Mouse (Mus musculus) limb, embryonic 11.5 days (tissue): ENCODE results near the gene Tmem135. TPM values are rescaled to one million over a fixed set of nuclear protein-coding genes. Genes with fewer than 3 reads are reported as not detected.

Experiments used
- ATAC-seq: fragments of 200-750 bp; cut with Nextera tagmentation; 2 replicates; pipeline ENCODE4 v1.8.0; 2017; ENCODE audit warnings: low read depth; ENCODE audit not compliant: insufficient number of reproducible peaks, low FRiP score, low TSS enrichment
- DNase-seq: peaks from one replicate; pipeline ENCODE4 v3.0.0-alpha.2; 2015; ENCODE audit warnings: low spot score
- H3K27ac ChIP-seq: fragments of 300-500 bp; sonication (generic); replicated peaks from 2 replicates; pipeline ENCODE4 v1.5.1; 2014; ENCODE audit warnings: low read depth, mild to moderate bottlenecking, low read length
- H3K27me3 ChIP-seq: fragments of 300-500 bp; sonication (generic); 2 replicates; pipeline ENCODE4 v1.6.1; 2014; ENCODE audit warnings: mild to moderate bottlenecking, low read length, mixed read lengths; ENCODE audit not compliant: control insufficient read depth, insufficient read depth
- H3K36me3 ChIP-seq: fragments of 300-500 bp; sonication (generic); 2 replicates; pipeline ENCODE4 v1.6.1; 2014; ENCODE audit warnings: mild to moderate bottlenecking, low read length, moderate library complexity, mixed read lengths; ENCODE audit not compliant: control insufficient read depth, insufficient read depth
- H3K4me1 ChIP-seq: fragments of 300-500 bp; sonication (generic); 2 replicates; pipeline ENCODE4 v1.6.1; 2014; ENCODE audit warnings: low read length, mixed read lengths; ENCODE audit not compliant: control insufficient read depth, insufficient read depth
- H3K4me2 ChIP-seq: fragments of 300-500 bp; sonication (generic); 2 replicates; pipeline ENCODE4 v1.6.1; 2014; ENCODE audit warnings: low read depth, mild to moderate bottlenecking, moderate library complexity; ENCODE audit not compliant: severe bottlenecking
- H3K4me3 ChIP-seq: fragments of 300-500 bp; sonication (generic); 2 replicates; pipeline ENCODE4 v1.5.1; 2014; ENCODE audit warnings: low read depth, low read length
- H3K9ac ChIP-seq: fragments of 300-500 bp; sonication (generic); 2 replicates; pipeline ENCODE4 v1.6.1; 2014; ENCODE audit warnings: mild to moderate bottlenecking, low read length
- H3K9me3 ChIP-seq: fragments of 300-500 bp; sonication (generic); 2 replicates; pipeline ENCODE4 v1.6.1; 2016; ENCODE audit warnings: low read length; ENCODE audit not compliant: control insufficient read depth
- WGBS: fragments of 180-500 bp; shearing (Covaris S2); extraction: QIAGEN DNeasy Blood & Tissue Kit; methylation state at CpG from one replicate; pipeline ENCODE4 v1.1.7; 2014; 5-methylcytosine and 5-hydroxymethylcytosine counted together
- polyA plus RNA-seq: library from polyadenylated mRNA; unstranded; fragments of >200 nt; fragmentation: Nextera tagmentation; extraction: Ambion mirVana; gene quantifications from 2 replicates; pipeline ENCODE4 v1.2.1, GENCODE M21; 2014

The Tmem135 gene
- polyA plus RNA-seq, 1 experiment from 2014 or later, result 18.3 TPM

DNA sequence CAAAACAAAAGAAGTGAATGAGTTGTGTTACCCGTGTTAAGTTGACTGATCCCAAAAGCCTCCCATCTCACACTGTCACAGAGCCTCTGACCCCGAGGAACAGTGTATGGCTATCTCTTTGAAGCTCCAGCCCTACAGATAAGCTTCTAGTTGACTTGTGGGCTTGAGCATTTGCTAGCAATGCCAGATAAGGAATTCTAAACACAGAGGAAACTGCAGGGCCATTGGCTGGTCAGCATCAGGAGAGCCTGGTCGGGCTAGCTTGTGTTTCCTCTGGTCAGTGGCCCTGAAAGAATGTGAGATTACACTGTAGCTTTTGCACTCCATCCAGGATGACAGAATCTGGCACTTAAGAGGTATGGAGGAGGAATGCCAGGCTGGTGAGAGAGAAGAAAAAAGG lies 36.4 kb downstream of the Tmem135 start:
- no peak overlapping the region for H3K9ac ChIP-seq
- WGBS, result 9% methylated on average over 3 of the region's 3 CpGs
- no peaks in the 10 kb centered on the region for H3K4me1 ChIP-seq
- H3K9me3 ChIP-seq, result no peaks in the 10 kb centered on the region
- no peak overlapping the region for H3K4me3 ChIP-seq
- H3K36me3 ChIP-seq, result no peaks in the 10 kb centered on the region
- no peak overlapping the region for H3K27ac ChIP-seq
- DNase-seq (no peak), ATAC-seq (no peak)
- H3K4me2 ChIP-seq, result no peak overlapping the region
- no peaks in the 10 kb centered on the region for H3K27me3 ChIP-seq

DNA sequence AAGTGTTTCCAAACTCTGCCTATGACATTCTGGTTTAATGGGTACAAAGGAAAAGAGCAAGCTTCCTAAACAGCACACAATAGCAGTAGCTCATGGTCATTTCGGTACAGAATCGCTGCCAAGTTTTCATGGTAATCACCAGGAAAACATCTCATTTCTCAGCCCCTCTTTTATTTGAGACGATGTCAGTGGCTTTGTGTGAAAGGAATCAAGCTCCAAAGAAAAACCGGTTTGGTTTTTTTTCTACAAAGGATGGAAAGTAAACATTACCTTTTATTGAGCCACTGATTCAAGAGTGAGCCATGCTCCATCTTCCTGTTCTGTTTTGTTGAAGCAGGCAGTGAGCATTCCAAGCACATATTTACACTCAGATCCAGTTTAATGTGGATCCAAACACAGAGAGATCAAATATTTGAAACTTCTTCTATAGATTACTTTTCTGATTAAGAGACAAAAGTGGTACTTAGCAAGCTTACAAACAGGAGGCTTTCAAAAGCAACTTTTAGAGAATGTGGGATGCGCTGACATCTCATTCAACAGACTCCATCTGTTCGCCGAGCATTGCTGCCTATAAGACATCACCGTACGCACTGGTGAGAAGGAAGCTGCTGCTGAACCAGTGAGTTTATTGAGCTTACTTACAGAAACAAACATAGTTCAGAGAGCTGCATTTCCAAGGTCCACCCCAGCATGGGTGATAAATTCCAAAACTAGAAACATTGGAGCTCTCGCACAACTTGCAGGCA lies 38.7 kb downstream of the Tmem135 start:
- no peak for DNase-seq
- WGBS, result 93% methylated on average over 10 of the region's 10 CpGs

DNA sequence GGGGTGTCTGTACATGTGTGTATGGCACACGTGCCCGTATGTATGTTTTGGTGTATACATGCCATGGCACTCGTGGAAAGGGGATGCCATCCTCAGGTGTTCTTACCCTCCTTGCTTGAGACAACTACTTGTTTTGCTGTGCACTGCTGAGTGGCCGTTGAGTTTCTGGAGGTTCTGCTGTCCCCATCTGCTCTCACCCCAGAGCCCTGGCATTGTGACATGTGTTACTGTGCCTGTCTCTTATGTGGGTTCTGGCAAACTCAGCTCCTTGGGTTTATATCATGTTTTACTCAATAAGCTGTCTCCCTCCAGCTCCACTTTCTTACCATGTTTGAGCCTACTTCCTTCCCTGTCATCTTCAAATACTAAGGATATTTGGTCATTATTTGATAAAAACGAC lies 40.0 kb downstream of the Tmem135 start:
- ATAC-seq (no peak), DNase-seq (no peak)
- H3K4me3 ChIP-seq, result no peak overlapping the region
- H3K27me3 ChIP-seq, result no peaks in the 10 kb centered on the region
- no peak overlapping the region for H3K9ac ChIP-seq
- H3K4me2 ChIP-seq, result no peak overlapping the region
- H3K4me1 ChIP-seq, result no peaks in the 10 kb centered on the region
- H3K27ac ChIP-seq, result no peak overlapping the region
- H3K36me3 ChIP-seq, result no peaks in the 10 kb centered on the region
- H3K9me3 ChIP-seq, result no peaks in the 10 kb centered on the region
- WGBS, result 91% methylated on average over 5 of the region's 5 CpGs

More for the DNA sequence above, 38.7 kb downstream of the Tmem135 start:
- Histone ChIP-seq H3K27me3 (no peaks in the 10 kb centered on the region), H3K36me3 (no peaks in the 10 kb centered on the region), H3K4me2 (no peak overlapping the region), H3K4me3 (no peak overlapping the region), H3K27ac (no peak overlapping the region), H3K9me3 (no peaks in the 10 kb centered on the region), H3K4me1 (no peaks in the 10 kb centered on the region), H3K9ac (no peak overlapping the region)
- ATAC-seq, result no peak

DNA sequence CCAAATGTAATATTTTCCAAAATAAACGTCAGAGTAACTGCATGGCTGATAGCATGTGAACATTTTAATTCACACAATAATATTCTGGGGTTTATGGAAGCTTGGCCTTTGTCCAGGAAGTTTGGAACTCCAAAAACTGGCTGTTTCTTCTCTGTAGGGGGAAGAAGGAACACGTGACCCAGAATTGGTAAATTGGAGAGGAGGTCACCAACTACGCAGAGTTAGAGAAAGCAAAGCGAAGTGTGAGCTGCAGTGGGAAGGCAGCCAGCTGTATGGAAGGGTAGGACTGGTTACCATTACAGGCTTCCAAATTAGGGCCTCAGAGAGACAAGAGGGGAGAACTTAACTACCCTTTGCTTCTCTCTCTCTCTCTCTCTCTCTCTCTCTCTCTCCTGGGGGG lies 47.7 kb downstream of the Tmem135 start:
- Histone ChIP-seq H3K27me3 (no peaks in the 10 kb centered on the region), H3K36me3 (no peaks in the 10 kb centered on the region), H3K9me3 (no peaks in the 10 kb centered on the region), H3K27ac (no peak overlapping the region), H3K4me2 (no peak overlapping the region), H3K9ac (no peak overlapping the region), H3K4me1 (peaks cover 4% of the 10 kb centered on the region; the same call in 1 of the 2 replicates), H3K4me3 (no peak overlapping the region)
- WGBS, result 43% methylated on average over 4 of the region's 4 CpGs
- ATAC-seq, result peak; percentile 75; the same call in 1 of the 2 replicates
- DNase-seq, result no peak

DNA sequence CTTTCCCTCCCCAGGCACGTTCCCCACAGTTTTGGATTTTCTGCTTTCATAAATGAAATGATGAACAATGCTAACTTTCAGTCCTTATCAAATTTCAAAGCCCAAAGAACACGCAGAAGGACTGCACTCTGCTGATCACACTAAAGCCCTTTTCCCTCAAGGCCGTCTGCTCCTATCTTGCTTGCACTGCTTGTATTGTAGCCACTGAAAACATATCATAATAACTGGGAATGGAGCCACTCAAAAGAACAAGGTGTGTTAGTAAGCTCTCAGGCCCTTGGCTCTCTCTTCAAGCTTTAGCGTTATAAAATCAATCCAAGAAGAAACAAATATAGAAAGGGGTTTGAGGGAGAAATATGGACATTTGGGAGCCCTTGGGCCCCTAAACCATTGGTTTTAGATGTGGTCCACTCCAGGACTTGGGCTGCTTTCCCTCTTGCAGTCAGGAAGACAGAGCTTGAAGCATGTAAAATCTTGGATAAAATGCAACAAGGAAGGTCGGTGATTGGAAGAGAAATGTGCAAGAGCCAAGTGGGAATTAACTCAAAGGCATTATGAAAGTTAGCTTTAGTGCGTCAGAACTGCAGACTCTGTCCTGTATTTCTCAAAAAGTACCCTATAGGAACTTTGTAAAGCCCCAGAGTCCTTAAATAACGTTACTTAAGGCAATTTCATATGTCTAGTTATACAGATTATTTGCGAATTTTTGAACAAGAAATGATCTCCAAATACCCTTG lies 48.3 kb downstream of the Tmem135 start:
- H3K4me2 ChIP-seq, result no peak overlapping the region
- peaks cover 4% of the 10 kb centered on the region; the same call in 1 of the 2 replicates for H3K4me1 ChIP-seq
- no peak overlapping the region for H3K27ac ChIP-seq
- ATAC-seq (no peak), DNase-seq (no peak)
- H3K9ac ChIP-seq, result no peak overlapping the region
- no peaks in the 10 kb centered on the region for H3K27me3 ChIP-seq
- no peak overlapping the region for H3K4me3 ChIP-seq
- WGBS, result 81% methylated on average over 8 of the region's 8 CpGs
- no peaks in the 10 kb centered on the region for H3K9me3 ChIP-seq
- no peaks in the 10 kb centered on the region for H3K36me3 ChIP-seq

DNA sequence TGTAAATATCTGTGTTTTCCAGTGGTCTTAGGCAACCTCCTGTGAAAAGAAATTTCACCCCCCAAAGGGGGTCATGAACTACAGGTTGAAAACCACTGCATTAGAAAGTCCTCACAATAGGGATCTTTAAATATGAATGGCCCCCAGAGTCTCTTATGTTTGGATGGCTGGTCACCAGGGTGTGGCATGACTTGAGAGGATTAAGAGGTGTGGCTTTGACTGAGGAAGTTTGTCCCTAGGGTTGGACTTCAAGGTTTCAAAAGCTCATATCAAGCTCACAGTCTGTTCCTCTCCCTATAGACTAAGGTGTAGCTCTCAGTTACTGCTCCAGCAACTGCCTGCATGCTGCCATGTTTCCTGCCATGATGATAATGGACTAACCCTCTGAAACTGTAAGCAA lies 62.0 kb downstream of the Tmem135 start:
- Histone ChIP-seq H3K27ac (no peak overlapping the region), H3K27me3 (no peaks in the 10 kb centered on the region), H3K9ac (no peak overlapping the region), H3K4me3 (no peak overlapping the region), H3K9me3 (no peaks in the 10 kb centered on the region), H3K4me1 (peaks cover 7% of the 10 kb centered on the region), H3K36me3 (no peaks in the 10 kb centered on the region), H3K4me2 (no peak overlapping the region)
- ATAC-seq (no peak), DNase-seq (no peak)

DNA sequence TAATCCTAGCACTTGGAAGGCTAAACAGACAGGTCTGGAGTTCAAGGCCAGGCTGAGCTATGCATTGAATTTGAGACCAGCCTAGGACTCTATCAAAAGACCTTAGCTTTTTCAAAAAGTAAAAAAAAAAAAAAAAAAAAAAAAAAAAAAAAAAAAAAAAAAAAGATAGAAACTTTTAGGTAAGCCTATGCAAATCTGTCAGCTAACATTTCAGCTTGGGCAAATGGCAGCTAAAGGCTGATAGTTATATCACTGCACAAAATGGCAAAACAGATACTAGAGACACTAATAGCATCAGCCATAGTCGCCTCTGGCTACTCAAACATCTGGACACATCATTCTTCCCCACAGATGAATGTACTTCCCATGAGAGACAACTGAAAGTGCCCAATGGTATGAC lies 64.2 kb downstream of the Tmem135 start:
- ATAC-seq, result no peak
- Histone ChIP-seq H3K4me2 (no peak overlapping the region), H3K36me3 (no peaks in the 10 kb centered on the region)

DNA sequence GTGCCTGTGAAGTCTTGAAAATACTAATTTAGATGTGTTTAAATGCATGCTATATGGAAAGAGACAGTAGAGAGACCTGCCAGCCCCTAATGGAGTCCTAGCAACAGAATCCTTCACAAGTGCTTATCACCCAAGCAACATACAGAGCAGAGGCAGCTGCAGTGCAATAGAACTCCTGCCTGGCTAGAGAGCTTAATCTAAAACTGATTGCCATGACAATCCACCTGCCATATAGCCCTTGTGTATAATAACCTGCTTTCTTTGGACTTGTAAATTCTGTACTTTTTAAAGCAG lies 64.9 kb downstream of the Tmem135 start:
- Histone ChIP-seq H3K4me3 (peak overlapping the region; percentile 93), H3K4me2 (peak overlapping the region; percentile 95), H3K36me3 (no peaks in the 10 kb centered on the region), H3K27me3 (no peaks in the 10 kb centered on the region), H3K27ac (no peak overlapping the region), H3K9ac (peak overlapping the region; percentile 88), H3K9me3 (no peaks in the 10 kb centered on the region), H3K4me1 (peaks cover 7% of the 10 kb centered on the region)
- ATAC-seq (peak; percentile 55; the same call in 1 of the 2 replicates), DNase-seq (no peak)

More for the DNA sequence above, 64.2 kb downstream of the Tmem135 start:
- H3K4me3 ChIP-seq, result no peak overlapping the region
- H3K9ac ChIP-seq, result no peak overlapping the region
- DNase-seq, result no peak
- 80% methylated on average over 1 of the region's 1 CpGs for WGBS
- H3K27ac ChIP-seq, result no peak overlapping the region
- no peaks in the 10 kb centered on the region for H3K27me3 ChIP-seq
- H3K9me3 ChIP-seq, result no peaks in the 10 kb centered on the region
- peaks cover 7% of the 10 kb centered on the region for H3K4me1 ChIP-seq
